Mouse (Mus musculus) E14TG2a.4 (cell line): ENCODE data around the gene Tlr2.

Experiments used
- CTCF ChIP-seq: conservative IDR thresholded peaks from 2 replicates; pipeline ENCODE4 v1.5.1; 2014; ENCODE audit warnings: low read length
- POU5F1 ChIP-seq: IDR thresholded peaks from 2 replicates; pipeline ENCODE4 v1.6.1; 2014; ENCODE audit warnings: low read length, borderline replicate concordance

GRCm38 (mm10) chr3:83828145-83828611, 13.4 kb downstream of the Tlr2 start:
- TF ChIP-seq CTCF (no peak), POU5F1 (no peak)
